Mouse (Mus musculus): ENCODE results near the gene Dip2c.

DNA sequence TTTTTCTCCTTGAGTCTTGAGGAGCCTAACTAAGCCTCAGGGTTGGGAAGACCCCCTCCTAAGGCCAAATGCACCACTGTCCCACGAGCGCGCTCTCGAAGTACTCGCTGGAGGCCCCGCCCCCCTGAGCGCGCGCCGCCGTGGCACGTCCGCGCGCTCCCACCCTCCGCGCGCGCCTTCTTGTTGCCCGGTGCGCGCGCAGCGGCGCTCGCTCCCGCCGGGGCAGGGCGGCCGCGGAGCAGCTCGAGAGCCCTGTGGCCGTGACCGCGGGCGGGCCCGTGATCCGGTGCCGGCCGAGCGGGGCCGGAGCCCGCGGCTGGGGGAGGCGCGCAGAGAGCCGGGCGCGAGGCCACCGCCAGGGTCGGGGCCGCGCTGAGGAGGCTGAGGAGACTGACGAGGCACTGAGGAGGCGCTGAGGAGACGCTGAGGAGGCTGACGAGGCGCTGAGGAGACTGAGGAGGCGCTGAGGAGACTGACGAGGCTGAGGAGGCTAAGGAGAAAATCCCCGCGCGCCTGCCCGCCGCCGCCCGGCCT, at the start of gene Dip2c:
- TF ChIP-seq GATA1 (IDR thresholded peaks at IDR 0.05; ENCODE audit: borderline replicate concordance, low read length), result no peak
- no peak for TF ChIP-seq FLI1 (IDR thresholded peaks at IDR 0.05; ENCODE audit: low read length)

Data from megakaryocyte, embryonic 14.5 days (primary cell).